Mouse (Mus musculus): ENCODE data around the gene Ttk.

Ttk gene

GRCm38 (mm10) chr9:83833811-83834747 lies at the start of gene Ttk:
TSS of gene Ttk (plus strand) at chr9:83834689.
- in situ Hi-C loops (cut with MboI, MseI) = no loop called here

DNA sequence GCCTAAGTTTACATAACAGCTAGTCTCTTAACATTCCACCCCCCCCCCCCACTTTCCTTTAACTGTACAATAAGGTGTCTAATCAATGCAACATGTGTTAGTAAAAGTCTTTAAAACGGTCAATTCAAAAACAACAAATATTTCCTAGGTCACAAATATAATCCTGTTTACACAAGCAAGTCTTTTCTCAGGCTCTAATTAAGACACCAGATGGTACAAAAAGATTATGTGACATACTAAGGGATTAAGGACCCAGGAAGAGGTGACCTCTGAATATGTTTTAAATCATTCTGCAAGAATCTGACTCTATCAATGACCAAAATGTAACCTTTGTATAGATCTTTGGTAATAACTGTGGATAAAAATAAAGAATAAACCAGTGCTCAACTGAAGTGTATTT lies 49.0 kb upstream of the Ttk start:
- in situ Hi-C loops (cut with MboI, MseI) = no loop called here

- in situ Hi-C loops (cut with MboI, MseI) = no loop called here
Observed at GRCm38 (mm10) chr9:83789326-83789725, 45.2 kb upstream of the Ttk start.

- in situ Hi-C loops (cut with MboI, MseI) = no loop called here
Observed at GRCm38 (mm10) chr9:83796875-83797274, 37.6 kb upstream of the Ttk start.

DNA sequence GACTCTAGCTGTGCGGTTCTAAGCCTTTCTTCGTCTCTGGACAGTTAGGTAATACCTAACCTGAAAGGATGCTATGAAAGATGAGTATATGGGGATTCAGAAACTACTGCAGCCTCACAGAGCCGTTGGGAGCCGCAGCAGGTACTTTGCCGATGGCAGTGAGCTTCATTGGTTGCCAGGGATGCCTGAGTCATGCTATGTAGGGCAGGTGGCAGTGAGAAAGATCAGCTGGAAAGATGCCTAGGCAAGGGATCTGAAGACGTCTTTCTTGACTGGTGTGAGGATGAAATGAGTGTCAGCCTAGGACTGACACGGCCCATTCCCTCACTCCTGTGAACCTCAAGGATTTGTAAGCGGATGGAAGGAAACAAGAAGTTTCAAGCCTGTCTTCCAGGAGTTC lies 36.6 kb upstream of the Ttk start:
- in situ Hi-C loops (cut with MboI, MseI) = no loop called here

DNA sequence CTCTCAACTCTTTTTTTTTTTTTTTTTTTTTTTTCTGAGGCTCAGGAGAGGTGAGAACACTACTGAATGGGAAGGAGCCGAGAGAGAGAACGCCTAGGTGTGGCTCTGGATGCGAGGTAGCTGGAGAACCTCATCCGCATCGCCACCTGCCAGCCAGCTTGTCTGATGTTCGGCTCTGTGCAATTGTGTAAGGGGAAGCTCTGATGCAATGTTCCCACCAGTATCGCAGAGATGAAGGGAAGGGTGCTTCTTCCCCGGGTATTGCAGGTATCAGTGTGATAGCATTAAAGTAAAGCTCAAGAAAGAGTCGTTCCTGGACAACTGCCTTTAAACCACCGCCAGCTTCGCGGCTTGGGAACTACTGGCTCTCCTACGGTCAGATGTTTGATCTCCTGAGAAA lies 30.1 kb upstream of the Ttk start:
- in situ Hi-C loops (cut with MboI, MseI) = loop anchor here in 1 of 2 experiments (5.0 kb wide), 1 partner anchor 1523 kb away; the partner anchor contains the start of gene Tent5a

- in situ Hi-C loops (cut with MboI, MseI) = loop anchor here in 1 of 2 experiments (5.0 kb wide), 1 partner anchor 102 kb away; no protein-coding TSS in a partner anchor
Observed at GRCm38 (mm10) chr9:83805164-83805976, 29.1 kb upstream of the Ttk start.

DNA sequence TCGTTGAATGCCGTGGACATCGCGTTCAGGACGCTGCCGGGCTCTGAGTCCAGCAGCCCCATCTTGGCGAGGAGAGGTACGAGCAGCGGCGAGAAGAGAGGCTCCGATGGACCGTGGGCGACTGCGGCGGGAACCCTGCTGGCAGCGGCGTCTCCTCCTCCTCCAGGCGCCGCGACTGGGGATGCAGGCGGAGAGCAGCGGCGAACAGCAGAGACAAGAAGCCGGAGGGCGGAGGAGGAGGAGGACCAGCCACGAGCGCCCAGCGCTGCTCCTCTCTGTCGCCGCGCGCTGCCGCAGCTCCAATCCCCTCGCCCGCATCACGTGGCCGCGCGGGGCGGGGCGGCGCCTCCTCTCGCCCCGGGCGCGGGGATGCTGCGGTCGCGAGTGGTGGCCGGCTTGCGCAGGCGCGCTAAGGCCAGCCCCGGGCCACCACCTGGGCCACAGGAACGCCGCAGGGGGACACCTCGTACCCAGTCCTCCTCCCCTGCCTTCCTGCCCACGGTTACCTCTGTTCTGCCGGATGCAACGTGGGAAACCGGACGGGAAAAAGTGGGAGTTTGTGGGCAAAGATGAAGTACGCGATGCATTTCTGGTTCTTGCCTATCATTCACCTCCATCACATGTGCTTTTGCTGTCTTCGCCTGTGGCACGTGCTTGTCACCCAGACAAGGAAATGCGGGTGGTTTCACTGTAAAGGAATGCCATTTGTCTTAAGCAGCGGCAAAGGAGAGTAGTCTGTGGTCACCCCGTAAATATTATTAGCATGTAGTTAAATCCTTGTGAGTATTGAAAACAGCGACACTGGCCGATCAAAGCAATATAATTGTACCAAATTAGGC lies 28.3 kb upstream of the Ttk start, which contains the start of gene Elovl4:
Gene Elovl4 (minus strand): TSS at position 301 of the 839 bp plus-strand sequence.
- in situ Hi-C loops (cut with MboI, MseI) = loop anchor here in 1 of 2 experiments (5.0 kb wide), 1 partner anchor 101 kb away; no protein-coding TSS in a partner anchor

DNA sequence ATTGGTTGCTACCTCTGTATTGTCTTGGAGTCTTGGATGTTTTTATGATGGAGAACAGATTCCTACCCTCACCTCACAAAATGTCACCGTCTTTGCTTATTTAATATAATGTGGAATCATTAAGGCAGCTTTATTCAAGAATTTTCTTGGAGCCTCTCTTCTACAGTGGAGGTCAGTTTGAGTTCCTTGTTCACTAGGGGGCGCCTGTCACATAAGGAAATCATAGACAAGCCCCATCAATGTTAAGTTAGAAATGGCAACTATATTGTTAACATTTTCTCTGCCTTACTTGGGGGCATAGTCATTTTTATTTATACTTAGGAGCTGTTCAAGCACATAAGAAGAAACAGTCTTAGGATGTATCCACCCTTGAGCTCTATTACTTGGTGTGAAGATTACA lies 26.9 kb upstream of the Ttk start:
- in situ Hi-C loops (cut with MboI, MseI) = loop anchor here in 1 of 2 experiments (5.0 kb wide), 1 partner anchor 100 kb away; no protein-coding TSS in a partner anchor

GRCm38 (mm10) chr9:83819188-83819587 lies 15.3 kb upstream of the Ttk start:
- in situ Hi-C loops (cut with MboI, MseI) = no loop called here

DNA sequence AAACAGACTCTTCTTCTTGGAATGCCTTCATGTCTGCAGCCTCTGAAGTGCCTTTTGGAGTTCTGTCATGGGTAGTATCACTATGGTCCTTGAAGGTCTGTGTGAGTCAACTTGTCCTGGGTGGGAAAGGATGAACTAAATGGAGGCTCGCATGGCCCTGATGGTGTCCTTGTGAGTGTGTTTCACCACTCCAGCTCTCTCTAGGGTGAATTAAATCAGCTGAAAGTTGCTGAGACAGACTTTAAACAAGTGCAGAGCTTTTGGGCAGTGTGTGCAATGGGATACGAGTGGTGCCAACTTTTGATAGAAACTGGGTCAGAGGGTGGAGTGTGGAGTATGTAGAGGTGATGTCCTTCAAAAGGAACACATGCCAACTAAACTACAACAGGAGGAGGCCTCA lies 13.5 kb upstream of the Ttk start:
- in situ Hi-C loops (cut with MboI, MseI) = no loop called here

- in situ Hi-C loops (cut with MboI, MseI) = no loop called here
Observed at GRCm38 (mm10) chr9:83822925-83823324, 11.6 kb upstream of the Ttk start.

DNA sequence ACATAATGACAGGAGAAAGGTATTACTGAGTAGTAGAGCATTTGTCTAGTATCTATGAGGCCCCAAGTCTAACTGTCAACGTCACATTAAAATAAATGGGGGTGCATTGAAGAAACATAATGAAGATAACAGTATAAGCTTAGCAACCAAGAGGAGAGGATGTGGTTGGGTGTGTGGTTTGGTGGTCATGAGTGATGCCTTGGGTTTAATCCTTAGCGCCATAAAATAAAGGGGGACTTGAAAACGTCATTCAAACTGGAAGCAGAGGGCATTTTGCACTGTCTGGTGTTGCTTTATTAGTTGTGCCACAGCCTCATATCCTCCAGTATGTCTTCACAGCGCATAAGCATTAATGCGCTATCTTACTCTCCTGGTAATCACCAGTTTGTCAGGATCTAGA lies 4.6 kb upstream of the Ttk start:
- in situ Hi-C loops (cut with MboI, MseI) = no loop called here

DNA sequence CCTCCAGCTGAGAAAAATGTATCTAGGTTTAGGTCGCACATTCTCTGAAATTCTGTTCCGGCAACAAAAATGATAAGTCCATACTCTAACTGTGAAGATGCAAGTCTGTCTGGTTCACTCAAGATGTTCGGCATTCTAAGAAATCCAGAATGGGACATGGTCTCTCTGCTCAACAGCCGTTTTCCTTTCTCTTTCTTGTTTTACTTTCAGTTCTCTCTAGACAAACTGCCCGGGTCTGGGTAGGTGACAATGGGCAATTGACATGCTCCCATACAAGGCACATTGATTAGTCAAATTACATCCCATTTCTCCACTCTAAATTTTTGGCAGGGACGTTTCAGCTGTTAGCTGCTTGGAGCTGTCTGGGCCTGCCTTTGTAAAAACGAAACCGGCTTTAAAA lies 3.3 kb upstream of the Ttk start:
- in situ Hi-C loops (cut with MboI, MseI) = no loop called here

GRCm38 (mm10) chr9:83834748-83835313 lies 342 bp downstream of the Ttk start:
- in situ Hi-C loops (cut with MboI, MseI) = no loop called here

- in situ Hi-C loops (cut with MboI, MseI) = no loop called here
Observed at GRCm38 (mm10) chr9:83852464-83852863, 18.0 kb downstream of the Ttk start.

GRCm38 (mm10) chr9:83865165-83865564 lies 30.7 kb downstream of the Ttk start:
- in situ Hi-C loops (cut with MboI, MseI) = no loop called here

DNA sequence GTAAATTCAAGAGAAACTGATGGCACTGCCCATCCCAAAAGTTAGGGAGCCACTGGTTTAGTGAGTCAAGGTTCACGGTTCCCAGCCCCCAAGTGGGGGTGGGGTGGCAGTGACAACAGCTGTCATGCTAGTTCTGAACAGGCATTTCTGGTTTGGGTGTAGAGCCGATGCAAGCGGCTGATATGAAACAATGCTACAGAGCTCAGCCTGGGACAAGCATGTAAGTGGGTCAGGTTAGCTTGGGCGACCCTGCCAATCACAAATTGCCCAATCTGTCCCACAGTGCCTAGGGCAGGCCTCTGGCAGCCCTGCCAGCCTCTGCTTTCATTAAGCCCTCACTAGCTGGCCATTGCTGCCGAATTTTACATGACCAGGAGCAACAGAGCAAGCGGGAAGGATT lies 47.7 kb downstream of the Ttk start:
- in situ Hi-C loops (cut with MboI, MseI) = loop anchor here in 1 of 2 experiments (25.0 kb wide), 1 partner anchor 1445 kb away; no protein-coding TSS in a partner anchor

- in situ Hi-C loops (cut with MboI, MseI) = loop anchor here in 1 of 2 experiments (25.0 kb wide), 1 partner anchor 1449 kb away; no protein-coding TSS in a partner anchor
Observed at GRCm38 (mm10) chr9:83886149-83886548, 51.7 kb downstream of the Ttk start.

DNA sequence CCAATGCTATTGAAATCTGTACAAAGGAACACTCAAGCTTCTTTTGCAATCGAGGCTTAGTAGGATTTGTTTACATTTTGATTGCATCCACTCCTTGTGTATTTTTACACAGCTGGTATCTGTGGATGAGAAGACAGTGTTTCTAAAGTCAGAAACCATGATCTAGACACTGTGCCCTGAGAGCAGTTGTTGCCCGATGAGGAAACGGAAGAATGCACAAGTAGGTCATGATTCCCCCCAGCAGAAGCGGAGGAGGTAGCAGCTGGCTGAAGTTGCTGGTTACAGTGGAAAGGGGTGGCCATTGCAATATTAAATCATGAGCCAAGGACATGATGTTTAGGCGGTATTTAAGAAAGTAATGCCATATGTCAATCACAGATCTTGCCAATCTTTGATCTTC lies 53.7 kb downstream of the Ttk start:
- in situ Hi-C loops (cut with MboI, MseI) = loop anchor here in 1 of 2 experiments (25.0 kb wide), 1 partner anchor 1451 kb away; no protein-coding TSS in a partner anchor

Data from T-helper 17 cell (primary cell).